Mouse (Mus musculus): ENCODE data around the gene Gm29427. TPM values are rescaled to one million over a fixed set of nuclear protein-coding genes. Genes with fewer than 3 reads are reported as not detected.
"Not testable (repeated sequence)": the region's sequence is repeated elsewhere in the genome, so short reads cannot be mapped to it uniquely, and the experiment has no call there.

Gm29427 gene
- polyA plus RNA-seq, 1 experiment, result 0.40 TPM

DNA sequence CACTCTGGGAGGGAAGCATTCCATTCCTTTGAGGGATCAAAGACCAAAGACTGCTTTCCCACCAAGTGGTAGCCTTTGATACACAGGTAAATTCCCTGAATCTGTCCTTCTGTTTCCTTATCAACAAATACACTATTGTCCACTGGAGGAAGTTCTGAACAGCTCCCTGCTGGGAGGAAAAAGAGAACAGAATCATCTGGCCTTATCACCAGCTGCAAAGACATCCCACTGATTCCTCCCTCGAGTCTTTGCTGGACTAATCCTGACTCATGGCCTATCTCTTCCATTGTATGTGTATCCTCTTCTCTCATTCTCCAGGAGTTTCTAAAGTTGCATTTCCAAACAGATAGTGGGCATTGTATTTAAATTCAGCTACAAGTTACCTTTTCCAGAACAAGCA is 31.7 kb downstream of the Gm29427 start:
- Histone ChIP-seq H3K9me3 (replicated peaks; ENCODE audit: control insufficient read depth, insufficient read depth, low read length, poor library complexity, severe bottlenecking) (no peaks in the 10 kb centered on the region), H3K4me3 (ENCODE audit: low read depth, low read length) (no peak overlapping the region), H3K27me3 (ENCODE audit: control insufficient read depth, insufficient read depth, low read length, poor library complexity, severe bottlenecking) (no peaks in the 10 kb centered on the region), H3K27ac (ENCODE audit: insufficient read depth, low read length) (no peak overlapping the region), H3K36me3 (ENCODE audit: control insufficient read depth, insufficient read depth, low read length, poor library complexity, severe bottlenecking) (no peaks in the 10 kb centered on the region), H3K9ac (ENCODE audit: low read depth, poor library complexity, severe bottlenecking) (no peak overlapping the region), H3K4me1 (ENCODE audit: control insufficient read depth, insufficient read depth, low read length) (no peaks in the 10 kb centered on the region)
- TF ChIP-seq EP300 (IDR thresholded peaks at IDR 0.05; ENCODE audit: insufficient read depth, low read depth, low read length), result no peak

DNA sequence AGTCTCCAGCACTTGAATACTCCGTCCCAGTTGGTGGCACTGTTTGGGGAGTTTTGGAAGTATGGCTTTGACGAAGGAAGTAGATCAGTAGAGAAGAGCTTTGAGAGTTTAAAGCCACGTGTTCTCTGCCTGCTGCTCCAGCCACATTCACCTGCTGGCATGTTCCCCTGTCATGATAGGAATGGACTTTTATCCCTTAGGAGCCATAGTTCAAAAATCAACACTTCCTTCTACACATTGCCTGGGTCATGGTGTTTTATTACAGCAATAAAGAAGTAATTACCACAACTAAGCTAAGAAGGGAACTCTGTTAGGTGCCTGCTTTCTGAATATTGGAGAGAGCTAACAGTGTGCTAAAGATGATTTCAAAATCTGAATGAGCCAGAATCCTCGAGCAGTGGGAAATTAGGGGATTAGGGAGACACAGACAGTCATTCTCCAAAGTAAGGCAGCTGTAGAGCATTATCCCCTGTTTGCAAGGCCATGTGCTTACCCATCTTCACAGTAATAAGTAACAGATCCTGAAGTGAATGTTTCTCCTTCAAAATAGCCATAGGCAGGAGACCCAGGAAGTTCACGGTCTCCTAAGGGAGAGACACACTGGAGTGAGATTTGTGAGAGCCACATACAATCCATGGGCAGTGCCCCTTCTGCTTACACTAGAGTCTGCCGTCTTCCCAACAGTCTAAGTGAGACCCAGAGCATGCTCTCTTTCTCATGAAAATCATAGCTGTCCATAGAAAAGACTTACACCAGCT is 33.8 kb downstream of the Gm29427 start:
- Histone ChIP-seq H3K27ac (ENCODE audit: insufficient read depth, low read length) (no peak overlapping the region), H3K4me3 (ENCODE audit: low read depth, low read length) (no peak overlapping the region), H3K27me3 (ENCODE audit: control insufficient read depth, insufficient read depth, low read length, poor library complexity, severe bottlenecking) (no peaks in the 10 kb centered on the region), H3K4me1 (ENCODE audit: control insufficient read depth, insufficient read depth, low read length) (no peaks in the 10 kb centered on the region), H3K36me3 (ENCODE audit: control insufficient read depth, insufficient read depth, low read length, poor library complexity, severe bottlenecking) (no peaks in the 10 kb centered on the region), H3K9ac (ENCODE audit: low read depth, poor library complexity, severe bottlenecking) (no peak overlapping the region), H3K9me3 (replicated peaks; ENCODE audit: control insufficient read depth, insufficient read depth, low read length, poor library complexity, severe bottlenecking) (no peaks in the 10 kb centered on the region)
- TF ChIP-seq POLR2A (IDR thresholded peaks at IDR 0.05; ENCODE audit: insufficient read depth, low read length) (no peak), EP300 (IDR thresholded peaks at IDR 0.05; ENCODE audit: insufficient read depth, low read depth, low read length) (no peak), CTCF (IDR thresholded peaks at IDR 0.05; ENCODE audit: low read depth, low read length) (no peak)

DNA sequence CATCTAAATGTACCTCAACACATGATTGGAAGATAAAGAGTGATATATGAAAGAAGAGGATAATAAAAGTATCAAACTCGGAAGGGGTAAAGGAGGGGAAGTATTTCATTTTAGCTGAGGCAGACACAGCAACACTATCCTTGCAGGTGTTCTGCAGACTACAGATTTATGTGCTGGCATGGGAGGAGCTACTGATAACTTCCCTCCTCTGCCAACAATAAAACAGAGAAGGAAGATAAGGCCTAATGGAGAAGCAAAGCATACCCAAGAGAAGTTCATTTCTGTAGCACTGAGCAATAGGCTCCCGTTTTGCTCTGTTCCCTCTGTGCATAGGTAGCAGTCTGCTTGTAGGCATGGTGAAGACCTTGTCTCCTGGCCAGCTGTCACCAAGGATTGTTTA is 34.5 kb downstream of the Gm29427 start:
- no peak overlapping the region for H3K27ac ChIP-seq (ENCODE audit: insufficient read depth, low read length)
- no peak for TF ChIP-seq EP300 (IDR thresholded peaks at IDR 0.05; ENCODE audit: insufficient read depth, low read depth, low read length)
- no peak for TF ChIP-seq POLR2A (IDR thresholded peaks at IDR 0.05; ENCODE audit: insufficient read depth, low read length)
- no peak for TF ChIP-seq CTCF (IDR thresholded peaks at IDR 0.05; ENCODE audit: low read depth, low read length)

DNA sequence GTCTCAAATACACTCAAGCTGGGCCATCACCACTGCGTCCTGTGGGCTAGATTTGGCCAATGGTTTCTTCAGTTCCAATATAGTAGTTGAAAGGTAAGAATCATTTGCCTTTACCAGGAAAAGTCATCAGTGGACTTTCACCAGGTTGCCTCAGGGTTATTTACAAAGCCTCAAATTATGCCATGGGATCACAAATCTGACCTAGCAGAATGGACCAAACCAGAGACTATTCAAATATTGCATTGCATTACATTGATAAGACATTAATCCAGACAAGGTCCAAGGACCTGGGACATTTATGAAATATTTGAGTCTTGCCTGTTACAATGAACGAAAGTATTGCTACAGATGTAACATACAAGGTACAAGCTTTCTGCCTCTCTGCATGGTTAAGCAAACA is 37.0 kb downstream of the Gm29427 start:
- Histone ChIP-seq H3K9me3 (replicated peaks; ENCODE audit: control insufficient read depth, insufficient read depth, low read length, poor library complexity, severe bottlenecking) (no peaks in the 10 kb centered on the region), H3K36me3 (ENCODE audit: control insufficient read depth, insufficient read depth, low read length, poor library complexity, severe bottlenecking) (no peaks in the 10 kb centered on the region), H3K9ac (ENCODE audit: low read depth, poor library complexity, severe bottlenecking) (no peak overlapping the region), H3K27ac (ENCODE audit: insufficient read depth, low read length) (no peak overlapping the region), H3K4me1 (ENCODE audit: control insufficient read depth, insufficient read depth, low read length) (no peaks in the 10 kb centered on the region), H3K4me3 (ENCODE audit: low read depth, low read length) (no peak overlapping the region), H3K27me3 (ENCODE audit: control insufficient read depth, insufficient read depth, low read length, poor library complexity, severe bottlenecking) (no peaks in the 10 kb centered on the region)
- TF ChIP-seq POLR2A (IDR thresholded peaks at IDR 0.05; ENCODE audit: insufficient read depth, low read length), result no peak
- no peak for TF ChIP-seq EP300 (IDR thresholded peaks at IDR 0.05; ENCODE audit: insufficient read depth, low read depth, low read length)
- no peak for TF ChIP-seq CTCF (IDR thresholded peaks at IDR 0.05; ENCODE audit: low read depth, low read length)

More for the DNA sequence above, 34.5 kb downstream of the Gm29427 start:
- no peaks in the 10 kb centered on the region for H3K9me3 ChIP-seq (replicated peaks; ENCODE audit: control insufficient read depth, insufficient read depth, low read length, poor library complexity, severe bottlenecking)
- no peaks in the 10 kb centered on the region for H3K27me3 ChIP-seq (ENCODE audit: control insufficient read depth, insufficient read depth, low read length, poor library complexity, severe bottlenecking)
- no peaks in the 10 kb centered on the region for H3K36me3 ChIP-seq (ENCODE audit: control insufficient read depth, insufficient read depth, low read length, poor library complexity, severe bottlenecking)
- no peak overlapping the region for H3K9ac ChIP-seq (ENCODE audit: low read depth, poor library complexity, severe bottlenecking)
- H3K4me3 ChIP-seq (ENCODE audit: low read depth, low read length), result no peak overlapping the region
- H3K4me1 ChIP-seq (ENCODE audit: control insufficient read depth, insufficient read depth, low read length), result no peaks in the 10 kb centered on the region

DNA sequence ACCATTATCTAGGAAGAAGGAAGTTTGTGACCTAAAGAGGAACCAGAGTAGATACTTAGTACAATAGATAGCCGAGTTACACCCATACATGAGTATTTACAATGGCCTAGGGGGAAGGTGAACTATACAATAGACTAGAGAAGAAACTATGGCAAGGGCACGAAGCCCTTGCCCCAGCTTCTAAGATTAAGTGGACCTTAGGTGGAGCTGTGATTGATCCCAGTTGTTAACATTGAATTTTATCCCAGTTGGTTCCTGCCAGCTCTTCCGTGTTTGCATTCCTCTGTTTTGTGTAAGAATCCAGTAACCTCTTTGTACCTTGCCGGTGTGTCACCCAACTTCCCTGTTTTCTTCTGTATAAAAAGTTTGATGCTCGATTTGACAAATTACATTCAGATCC is 52.0 kb downstream of the Gm29427 start:
- H3K27ac ChIP-seq (ENCODE audit: insufficient read depth, low read length); H3K9ac ChIP-seq (ENCODE audit: low read depth, poor library complexity, severe bottlenecking); H3K36me3 ChIP-seq (ENCODE audit: control insufficient read depth, insufficient read depth, low read length, poor library complexity, severe bottlenecking); H3K9me3 ChIP-seq (replicated peaks; ENCODE audit: control insufficient read depth, insufficient read depth, low read length, poor library complexity, severe bottlenecking); H3K4me3 ChIP-seq (ENCODE audit: low read depth, low read length); H3K4me1 ChIP-seq (ENCODE audit: control insufficient read depth, insufficient read depth, low read length); H3K27me3 ChIP-seq (ENCODE audit: control insufficient read depth, insufficient read depth, low read length, poor library complexity, severe bottlenecking): not testable (repeated sequence)

DNA sequence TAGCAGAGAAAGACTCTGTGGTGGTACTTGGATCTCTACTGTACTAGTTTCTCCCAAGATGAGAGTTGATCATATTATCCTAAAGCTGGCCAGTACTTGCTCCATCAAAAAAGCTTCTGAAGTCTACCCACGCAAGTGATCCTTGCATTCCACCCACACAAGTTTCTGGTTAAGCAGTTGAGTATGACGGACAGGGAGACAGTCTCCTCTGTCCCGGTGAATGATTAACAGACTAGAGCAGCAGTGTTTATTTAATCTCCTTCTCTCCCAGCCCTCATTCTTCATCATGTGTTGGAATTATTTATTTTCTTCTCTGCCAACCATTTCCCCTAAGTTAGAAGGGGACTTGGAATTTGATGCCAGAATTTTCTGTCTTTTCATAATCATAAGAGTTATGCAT is 54.1 kb downstream of the Gm29427 start, which contains the start of gene C4bp:
Gene C4bp (minus strand): TSS at position 179 of the 400 bp plus-strand sequence.
- TF ChIP-seq CTCF (IDR thresholded peaks at IDR 0.05; ENCODE audit: low read depth, low read length) (no peak), POLR2A (IDR thresholded peaks at IDR 0.05; ENCODE audit: insufficient read depth, low read length) (no peak)
- peaks cover 6% of the 10 kb centered on the region for H3K9me3 ChIP-seq (replicated peaks; ENCODE audit: control insufficient read depth, insufficient read depth, low read length, poor library complexity, severe bottlenecking)
- H3K27ac ChIP-seq (ENCODE audit: insufficient read depth, low read length), result no peak within 1 kb of the TSS
- H3K27me3 ChIP-seq (ENCODE audit: control insufficient read depth, insufficient read depth, low read length, poor library complexity, severe bottlenecking), result no peaks in the 10 kb centered on the region
- no peak within 1 kb of the TSS for H3K4me3 ChIP-seq (ENCODE audit: low read depth, low read length)
- H3K36me3 ChIP-seq (ENCODE audit: control insufficient read depth, insufficient read depth, low read length, poor library complexity, severe bottlenecking), result no peaks in the 10 kb centered on the region
- H3K9ac ChIP-seq (ENCODE audit: low read depth, poor library complexity, severe bottlenecking), result no peak within 1 kb of the TSS
- H3K4me1 ChIP-seq (ENCODE audit: control insufficient read depth, insufficient read depth, low read length), result no peaks in the 10 kb centered on the region

DNA sequence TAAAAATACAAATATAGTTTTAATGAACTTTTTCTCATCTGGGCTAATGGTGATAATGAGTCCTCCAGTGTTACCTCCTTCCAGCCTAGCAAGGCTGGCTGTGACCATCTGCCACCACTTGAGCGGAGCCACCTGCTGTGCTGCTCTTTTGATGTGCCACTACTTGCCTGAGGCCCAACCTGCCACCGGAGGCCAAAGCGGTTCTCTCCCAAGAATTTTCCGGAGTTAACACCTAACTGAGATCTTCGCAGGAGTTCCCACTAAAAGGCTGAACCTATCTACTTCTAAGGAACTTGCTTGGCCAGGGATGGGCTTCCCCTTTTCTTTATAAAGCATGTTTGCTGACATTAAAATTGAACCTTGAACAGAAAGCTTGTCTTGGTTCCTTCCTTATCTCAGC is 56.0 kb downstream of the Gm29427 start:
- not testable (repeated sequence) for H3K4me3 ChIP-seq (ENCODE audit: low read depth, low read length); H3K9me3 ChIP-seq (replicated peaks; ENCODE audit: control insufficient read depth, insufficient read depth, low read length, poor library complexity, severe bottlenecking); H3K36me3 ChIP-seq (ENCODE audit: control insufficient read depth, insufficient read depth, low read length, poor library complexity, severe bottlenecking); H3K4me1 ChIP-seq (ENCODE audit: control insufficient read depth, insufficient read depth, low read length); H3K9ac ChIP-seq (ENCODE audit: low read depth, poor library complexity, severe bottlenecking); H3K27ac ChIP-seq (ENCODE audit: insufficient read depth, low read length); H3K27me3 ChIP-seq (ENCODE audit: control insufficient read depth, insufficient read depth, low read length, poor library complexity, severe bottlenecking)
